Mouse (Mus musculus) limb, embryonic 14.5 days (tissue): ENCODE data around the gene Sec61b. TPM values are rescaled to one million over a fixed set of nuclear protein-coding genes. Genes with fewer than 3 reads are reported as not detected.

Experiments used
- ATAC-seq: fragments of 200-750 bp; cut with Nextera tagmentation; 2 replicates; pipeline ENCODE4 v1.8.0; 2017; ENCODE audit warnings: low read depth, moderate number of reproducible peaks, moderate TSS enrichment; ENCODE audit not compliant: low FRiP score
- DNase-seq: peaks from one replicate; pipeline ENCODE4 v3.0.0-alpha.2; 2015; ENCODE audit warnings: low spot score
- H3K27ac ChIP-seq: fragments of 300-500 bp; sonication (generic); replicated peaks from 2 replicates; pipeline ENCODE4 v1.5.1; 2014; ENCODE audit warnings: low read depth, mild to moderate bottlenecking, low read length, moderate library complexity, mixed read lengths
- H3K27me3 ChIP-seq: fragments of 300-500 bp; sonication (generic); 2 replicates; pipeline ENCODE4 v1.6.1; 2014; ENCODE audit warnings: low read length, mixed read lengths; ENCODE audit not compliant: control insufficient read depth, insufficient read depth
- H3K36me3 ChIP-seq: fragments of 300-500 bp; sonication (generic); 2 replicates; pipeline ENCODE4 v1.6.1; 2014; ENCODE audit warnings: mild to moderate bottlenecking, low read length, moderate library complexity, mixed read lengths; ENCODE audit not compliant: control insufficient read depth, insufficient read depth
- H3K4me1 ChIP-seq: fragments of 300-500 bp; sonication (generic); 2 replicates; pipeline ENCODE4 v1.6.1; 2014; ENCODE audit warnings: antibody characterized with exemption, low read length, mixed read lengths; ENCODE audit not compliant: control insufficient read depth, insufficient read depth
- H3K4me2 ChIP-seq: fragments of 300-500 bp; sonication (generic); replicated peaks from 2 replicates; pipeline ENCODE4 v1.6.1; 2014; ENCODE audit warnings: low read depth, mild to moderate bottlenecking, low read length, moderate library complexity; ENCODE audit not compliant: severe bottlenecking
- H3K4me3 ChIP-seq: fragments of 300-500 bp; sonication (generic); replicated peaks from 2 replicates; pipeline ENCODE4 v1.5.1; 2014; ENCODE audit warnings: low read length
- H3K9ac ChIP-seq: fragments of 300-500 bp; sonication (generic); 2 replicates; pipeline ENCODE4 v1.6.1; 2014; ENCODE audit warnings: mild to moderate bottlenecking, low read depth, low read length, moderate library complexity; ENCODE audit not compliant: severe bottlenecking
- H3K9me3 ChIP-seq: fragments of 300-500 bp; sonication (generic); 2 replicates; pipeline ENCODE4 v1.6.1; 2016; ENCODE audit warnings: low read length; ENCODE audit not compliant: control insufficient read depth
- POLR2A ChIP-seq: fragments of 200-500 bp; IDR thresholded peaks from 2 replicates; pipeline ENCODE4 v1.8.0; 2012; ENCODE audit warnings: inconsistent platforms, mild to moderate bottlenecking, moderate library complexity, borderline replicate concordance; ENCODE audit not compliant: insufficient read depth, insufficient read length; ENCODE audit errors: extremely low read depth
- WGBS: fragments of 180-500 bp; shearing (Covaris S2); extraction: QIAGEN DNeasy Blood & Tissue Kit; methylation state at CpG from one replicate; pipeline ENCODE4 v1.1.7; 2014; 5-methylcytosine and 5-hydroxymethylcytosine counted together
- polyA plus RNA-seq, 2 experiments: library from polyadenylated mRNA; depleted of rRNA in 1 of 2; stranded (reverse) in 1 of 2; unstranded in 1 of 2; fragments of >200 nt; fragmentation: Nextera tagmentation in 1 of 2; extraction: Ambion mirVana in 1 of 2; gene quantifications; 2 replicates each; pipeline versions ENCODE4 v1.2.1 to v1.2.3; 2012 to 2014

Gene Sec61b
- polyA plus RNA-seq, 2 experiments: 421 to 473 TPM

DNA sequence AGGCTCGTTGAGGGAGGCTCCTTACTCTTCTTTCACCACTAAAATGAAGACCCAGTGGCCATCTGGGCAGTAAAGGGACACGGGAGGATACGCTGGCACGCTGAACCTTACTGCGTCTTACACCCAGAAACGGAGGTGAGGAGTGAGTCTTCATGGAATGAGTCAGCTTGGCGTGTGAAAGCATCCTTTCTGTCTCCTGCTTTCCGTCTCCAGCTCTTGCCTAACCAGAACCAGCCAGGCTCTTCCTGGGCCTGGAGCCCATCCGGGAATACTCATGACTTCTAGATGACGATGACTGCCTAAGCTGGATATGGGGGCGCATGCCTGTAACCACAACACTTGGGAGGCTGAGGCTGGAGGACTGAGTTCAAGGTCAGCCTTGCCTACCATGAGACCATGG lies 33.5 kb upstream of the Sec61b start:
- Histone ChIP-seq H3K27me3 (no peaks in the 10 kb centered on the region), H3K4me2 (no peak overlapping the region), H3K9ac (no peak overlapping the region), H3K4me3 (no peak overlapping the region), H3K4me1 (peaks cover 9% of the 10 kb centered on the region; the same call in 1 of the 2 replicates), H3K9me3 (no peaks in the 10 kb centered on the region), H3K27ac (no peak overlapping the region), H3K36me3 (no peaks in the 10 kb centered on the region)
- 89% methylated on average over 11 of the region's 11 CpGs for WGBS
- no peak for DNase-seq
- TF ChIP-seq POLR2A: no peak
- ATAC-seq: no peak

DNA sequence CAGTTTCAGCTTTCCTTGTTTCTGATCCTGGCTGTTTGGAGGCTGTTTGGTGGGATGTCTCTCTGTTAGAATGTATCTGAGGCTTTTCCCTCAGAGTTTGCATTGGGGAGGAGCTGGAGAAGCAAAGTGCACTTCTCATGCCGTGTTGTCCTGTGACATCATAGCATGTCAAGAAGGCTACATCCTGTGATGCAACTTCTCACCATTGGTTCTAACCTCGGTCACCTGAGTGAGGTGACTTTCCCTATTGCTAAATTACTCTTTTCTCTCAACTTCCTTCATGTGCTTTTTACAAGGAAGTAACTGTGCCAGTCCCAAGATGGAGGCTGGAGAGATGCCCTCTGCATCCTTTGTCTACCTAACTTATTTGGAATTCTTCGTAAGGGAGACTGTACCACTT lies 25.9 kb upstream of the Sec61b start:
- no peak for TF ChIP-seq POLR2A
- no peaks in the 10 kb centered on the region for H3K36me3 ChIP-seq
- 86% methylated on average over 3 of the region's 3 CpGs for WGBS
- no peaks in the 10 kb centered on the region for H3K4me1 ChIP-seq
- H3K9me3 ChIP-seq: no peaks in the 10 kb centered on the region
- ATAC-seq (no peak), DNase-seq (no peak)
- H3K27me3 ChIP-seq: no peaks in the 10 kb centered on the region
- no peak overlapping the region for H3K27ac ChIP-seq
- no peak overlapping the region for H3K9ac ChIP-seq
- H3K4me2 ChIP-seq: no peak overlapping the region
- H3K4me3 ChIP-seq: no peak overlapping the region

DNA sequence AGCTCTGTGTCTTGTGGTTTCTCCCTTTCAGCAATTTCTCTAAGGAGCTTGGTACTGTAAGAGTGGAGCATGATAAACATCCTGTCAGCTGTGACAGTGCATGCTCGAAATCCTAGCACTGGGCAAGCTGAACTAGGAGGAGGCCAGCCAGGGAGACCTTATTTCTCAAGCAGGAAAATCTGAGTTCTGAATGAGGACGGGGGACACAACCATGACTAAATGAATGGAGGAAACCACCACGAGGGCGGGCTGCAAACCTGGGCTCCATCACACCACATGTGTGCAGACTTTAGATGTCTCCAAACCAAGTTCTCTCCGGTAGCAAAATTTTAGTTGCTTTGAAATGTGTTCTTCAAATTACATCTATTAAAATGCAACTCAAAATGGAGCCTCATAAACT lies 25.3 kb upstream of the Sec61b start:
- Histone ChIP-seq H3K4me2 (no peak overlapping the region), H3K9ac (no peak overlapping the region), H3K4me1 (no peaks in the 10 kb centered on the region), H3K27me3 (no peaks in the 10 kb centered on the region), H3K9me3 (no peaks in the 10 kb centered on the region), H3K4me3 (no peak overlapping the region), H3K27ac (no peak overlapping the region), H3K36me3 (no peaks in the 10 kb centered on the region)
- WGBS: 40% methylated on average over 5 of the region's 5 CpGs
- DNase-seq (no peak), ATAC-seq (no peak)
- no peak for TF ChIP-seq POLR2A

DNA sequence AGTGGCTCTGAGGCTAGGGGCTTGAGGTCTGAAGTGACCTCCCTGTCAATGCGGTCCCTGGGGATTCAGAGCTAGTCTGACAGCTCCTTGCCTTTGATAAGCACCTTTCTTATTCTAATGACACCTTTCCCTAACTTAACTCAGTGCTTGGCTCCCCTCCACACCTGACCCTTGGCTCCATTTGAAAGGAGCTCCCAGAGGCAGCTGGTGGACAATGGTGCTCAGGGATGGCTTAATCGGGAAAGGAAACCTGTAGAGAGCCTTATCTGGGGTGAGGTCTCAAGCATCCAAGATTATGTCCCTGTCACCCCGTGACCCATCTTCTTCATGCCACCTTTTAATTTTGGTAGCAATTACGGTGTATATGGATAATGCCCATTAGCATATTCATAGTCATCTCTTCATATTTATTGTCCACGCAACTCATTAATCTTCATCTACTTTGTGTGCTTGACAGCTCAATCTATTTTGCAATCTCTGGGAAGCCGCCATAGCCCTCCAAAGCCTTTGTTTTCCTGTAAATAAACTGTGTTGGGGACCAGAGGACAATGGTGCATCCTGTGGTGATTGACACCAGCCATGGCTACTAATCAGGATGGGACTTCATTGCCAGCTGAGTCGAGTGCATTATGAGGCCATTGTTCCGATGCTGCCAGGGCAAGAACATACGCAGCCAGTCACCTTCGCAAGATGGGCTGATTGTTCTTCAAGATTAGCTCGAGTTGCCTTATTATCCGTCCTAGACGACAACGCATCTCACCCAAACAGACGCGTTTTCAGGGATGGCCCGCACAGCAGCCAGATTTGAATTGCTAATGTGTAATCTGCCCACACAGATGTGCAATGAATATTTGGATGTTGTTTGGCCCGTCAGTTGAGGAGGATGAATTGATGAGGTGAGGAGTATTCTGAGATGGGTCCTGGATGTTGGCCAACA lies 24.6 kb upstream of the Sec61b start:
- H3K4me2 ChIP-seq: no peak overlapping the region
- no peak for ATAC-seq
- DNase-seq: no peak
- WGBS: 33% methylated on average over 18 of the region's 18 CpGs
- no peak for TF ChIP-seq POLR2A
- no peak overlapping the region for H3K27ac ChIP-seq
- H3K9ac ChIP-seq: no peak overlapping the region
- no peaks in the 10 kb centered on the region for H3K4me1 ChIP-seq
- H3K9me3 ChIP-seq: no peaks in the 10 kb centered on the region
- H3K4me3 ChIP-seq: no peak overlapping the region
- H3K27me3 ChIP-seq: no peaks in the 10 kb centered on the region
- no peaks in the 10 kb centered on the region for H3K36me3 ChIP-seq

DNA sequence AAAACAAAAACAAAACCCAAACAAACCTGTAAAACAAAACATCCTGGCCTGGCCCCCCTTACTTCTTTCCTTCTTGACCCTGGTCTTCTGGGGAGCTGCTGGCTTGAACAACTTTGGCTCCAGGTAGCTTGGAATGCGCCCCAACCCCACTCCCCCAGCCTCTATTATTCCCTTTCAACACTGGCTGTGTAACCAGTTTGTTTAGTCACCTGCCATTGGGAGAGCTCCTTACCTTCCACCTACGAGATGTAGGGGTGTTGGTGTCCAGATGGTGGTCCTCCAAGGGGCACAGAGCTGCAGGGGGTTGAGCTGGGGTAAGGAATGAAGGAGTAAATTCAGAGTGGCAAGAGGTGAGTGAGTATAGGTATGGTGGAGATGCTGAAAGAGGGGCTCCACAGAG lies 7.3 kb upstream of the Sec61b start:
- no peak for ATAC-seq
- 91% methylated on average over 2 of the region's 2 CpGs for WGBS
- TF ChIP-seq POLR2A: no peak

More for the DNA sequence above, 7.3 kb upstream of the Sec61b start:
- H3K4me3 ChIP-seq: no peak overlapping the region
- no peak overlapping the region for H3K27ac ChIP-seq
- no peaks in the 10 kb centered on the region for H3K27me3 ChIP-seq
- H3K9me3 ChIP-seq: peaks cover 26% of the 10 kb centered on the region
- DNase-seq: no peak
- no peak overlapping the region for H3K4me2 ChIP-seq
- peaks cover 51% of the 10 kb centered on the region for H3K36me3 ChIP-seq
- no peaks in the 10 kb centered on the region for H3K4me1 ChIP-seq
- H3K9ac ChIP-seq: no peak overlapping the region
